Comparison of ENCODE assay signal across 9 mouse cellular contexts in genomic region chr12:79675440-79676176, GRCm38 (mm10).
DNase-seq lines count a peak whose midpoint lies in the region; ATAC-seq and TF ChIP-seq lines count a peak whose summit lies in the region.
"Had no signal": no experiment of that assay in that cellular context is flagged by ENCODE, and none has a peak within 500 bp of the region (broad histone marks: within the 10 kb centered on the region; RNA-seq: fewer than 3 reads in every experiment).

No protein-coding gene starts in this region.

- no peak for ATAC-seq in midbrain, embryonic 13.5 days
- ATAC-seq in kidney, embryonic 14.5 days (ENCODE audit: low FRiP score, low TSS enrichment): peak; percentile 85
- peak; percentile 47; the same call in 1 of the 2 replicates for ATAC-seq in megakaryocyte progenitor cell, adult 5-6 weeks (replicated peaks; ENCODE audit: poor library complexity)

- no peaks in the 10 kb centered on the region for H3K9me3 ChIP-seq in midbrain, embryonic 10.5 days (replicated peaks)
- no peaks in the 10 kb centered on the region for H3K9me3 ChIP-seq in midbrain, embryonic 13.5 days
- H3K9me3 ChIP-seq in kidney, embryonic 14.5 days (ENCODE audit: control insufficient read depth, low read length): no peaks in the 10 kb centered on the region
- H3K9me3 ChIP-seq: liver, embryonic 13.5 days had no signal

- WGBS in midbrain, embryonic 10.5 days: 81% methylated on average over 13 of the region's 13 CpGs
- 82% methylated on average over 13 of the region's 13 CpGs for WGBS in midbrain, embryonic 13.5 days
- WGBS in kidney, embryonic 14.5 days: 31% methylated on average over 13 of the region's 13 CpGs
- 84% methylated on average over 13 of the region's 13 CpGs for WGBS in cerebellum, adult 2 months

- H3K4me3 ChIP-seq in midbrain, embryonic 10.5 days: no peak overlapping the region
- H3K4me3 ChIP-seq in midbrain, embryonic 13.5 days (replicated peaks): no peak overlapping the region
- no peak overlapping the region for H3K4me3 ChIP-seq in kidney, embryonic 14.5 days (ENCODE audit: low read length)
- no peak overlapping the region for H3K4me3 ChIP-seq in cerebellum, adult 2 months (replicated peaks; ENCODE audit: insufficient read depth, low read depth, low read length)
- H3K4me3 ChIP-seq: liver, embryonic 13.5 days had no signal

- peak overlapping the region; percentile 49 for H3K27ac ChIP-seq in midbrain, embryonic 10.5 days (replicated peaks)
- H3K27ac ChIP-seq in midbrain, embryonic 13.5 days: no peak overlapping the region
- H3K27ac ChIP-seq in kidney, embryonic 14.5 days (ENCODE audit: low read depth, low read length): peak overlapping the region; percentile 77
- H3K27ac ChIP-seq in cerebellum, adult 2 months (ENCODE audit: insufficient read depth, low read length): no peak overlapping the region
- H3K27ac ChIP-seq: liver, embryonic 13.5 days had no signal

- H3K36me3 ChIP-seq in midbrain, embryonic 10.5 days: no peaks in the 10 kb centered on the region
- H3K36me3 ChIP-seq in midbrain, embryonic 13.5 days: no peaks in the 10 kb centered on the region
- H3K36me3 ChIP-seq in kidney, embryonic 14.5 days (ENCODE audit: control insufficient read depth, insufficient read depth, low read length): no peaks in the 10 kb centered on the region
- H3K36me3 ChIP-seq: liver, embryonic 13.5 days had no signal

- H3K4me1 ChIP-seq in midbrain, embryonic 10.5 days: peaks cover 20% of the 10 kb centered on the region
- peaks cover 14% of the 10 kb centered on the region for H3K4me1 ChIP-seq in midbrain, embryonic 13.5 days (replicated peaks)
- peaks cover 27% of the 10 kb centered on the region for H3K4me1 ChIP-seq in kidney, embryonic 14.5 days (ENCODE audit: control insufficient read depth, insufficient read depth, low read length)
- 0 out of 2 replicates have a peak, but pooled peaks cover 2% of the 10 kb centered on the region for H3K4me1 ChIP-seq in cerebellum, adult 2 months (ENCODE audit: control insufficient read depth, insufficient read depth, low read length)

- TF ChIP-seq CTCF in cerebellum, adult 2 months (IDR thresholded peaks at IDR 0.05; ENCODE audit: borderline replicate concordance, insufficient read depth, low read depth, low read length): no peak

- H3K9ac ChIP-seq in midbrain, embryonic 13.5 days (replicated peaks): no peak overlapping the region
- no peak overlapping the region for H3K9ac ChIP-seq in kidney, embryonic 14.5 days (ENCODE audit: low read depth, low read length)
- H3K9ac ChIP-seq: liver, embryonic 13.5 days had no signal

- no peak for TF ChIP-seq POLR2A in cerebellum, adult 2 months (IDR thresholded peaks at IDR 0.05; ENCODE audit: borderline replicate concordance, insufficient read depth, low read length)

- H3K27me3 ChIP-seq in midbrain, embryonic 10.5 days (ENCODE audit: low read depth, poor library complexity, severe bottlenecking): no peaks in the 10 kb centered on the region
- H3K27me3 ChIP-seq in midbrain, embryonic 13.5 days: no peaks in the 10 kb centered on the region
- H3K27me3 ChIP-seq in kidney, embryonic 14.5 days (ENCODE audit: control insufficient read depth, insufficient read depth, low read length): no peaks in the 10 kb centered on the region
- no peaks in the 10 kb centered on the region for H3K27me3 ChIP-seq in cerebellum, adult 2 months (ENCODE audit: control insufficient read depth, insufficient read depth, low read length)
- H3K27me3 ChIP-seq: liver, embryonic 13.5 days had no signal

- no peak for DNase-seq in midbrain, embryonic 10.5 days (ENCODE audit: low spot score)
- peak; percentile 67 for DNase-seq in gastrocnemius, postnatal 25 days
- no peak for DNase-seq in yolk sac, embryonic 10.5 days (ENCODE audit: low spot score)
- DNase-seq in cerebellum, adult 2 months: no peak
- no peak for DNase-seq in cerebellum, postnatal 14 days
- DNase-seq: liver, embryonic 13.5 days had no signal

- H3K4me2 ChIP-seq in midbrain, embryonic 13.5 days (replicated peaks): no peak overlapping the region
- H3K4me2 ChIP-seq in kidney, embryonic 14.5 days (replicated peaks; ENCODE audit: low read depth, low read length): no peak overlapping the region
- H3K4me2 ChIP-seq: liver, embryonic 13.5 days had no signal

Comparison
In these comparisons a context has a peak if more than half of its experiments do, and no peak if none do; other contexts are left out.
1. H3K27ac ChIP-seq: peak in midbrain, embryonic 10.5 days (single experiment) and kidney, embryonic 14.5 days (single experiment); none in midbrain, embryonic 13.5 days (single experiment) and cerebellum, adult 2 months (single experiment).